Mouse (Mus musculus) bone marrow macrophage, adult 2 months (primary cell): ENCODE results near the gene Pld1.

Source experiments
- CTCF ChIP-seq: IDR thresholded peaks from 2 replicates; pipeline ENCODE4 v1.5.1; 2012; ENCODE audit warnings: low read depth, mild to moderate bottlenecking, low read length, moderate library complexity
- POLR2A ChIP-seq: IDR thresholded peaks from 2 replicates; pipeline ENCODE4 v1.6.1; 2012; ENCODE audit warnings: mild to moderate bottlenecking, low read depth, low read length, borderline replicate concordance

GRCm38 (mm10) chr3:27938381-27939323 is at the start of gene Pld1:
- no peak; the same call in 1 of the 2 replicates for TF ChIP-seq CTCF
- TF ChIP-seq POLR2A, result no peak; the same call in 1 of the 2 replicates
